Mouse (Mus musculus) embryonic facial prominence, embryonic 13.5 days (tissue): ENCODE data around the gene Cfap58. TPM values are rescaled to one million over a fixed set of nuclear protein-coding genes. Genes with fewer than 3 reads are reported as not detected.

Source experiments
- ATAC-seq: fragments of 200-750 bp; cut with Nextera tagmentation; 2 replicates; pipeline ENCODE4 v1.8.0; 2017; ENCODE audit warnings: low read depth; ENCODE audit not compliant: insufficient number of reproducible peaks, insufficient read depth, low FRiP score, low TSS enrichment
- H3K27ac ChIP-seq: fragments of 300-500 bp; sonication (generic); 2 replicates; pipeline ENCODE4 v1.5.1; 2015; ENCODE audit warnings: moderate library complexity, mild to moderate bottlenecking, inconsistent platforms
- H3K27me3 ChIP-seq: fragments of 300-500 bp; sonication (generic); 2 replicates; pipeline ENCODE4 v1.6.1; 2015; ENCODE audit warnings: mild to moderate bottlenecking, inconsistent platforms
- H3K36me3 ChIP-seq: fragments of 300-500 bp; sonication (generic); 2 replicates; pipeline ENCODE4 v1.6.1; 2015; ENCODE audit warnings: mild to moderate bottlenecking, inconsistent platforms
- H3K4me1 ChIP-seq: fragments of 300-500 bp; sonication (generic); 2 replicates; pipeline ENCODE4 v1.6.1; 2015; ENCODE audit warnings: inconsistent platforms
- H3K4me2 ChIP-seq: fragments of 300-500 bp; sonication (generic); 2 replicates; pipeline ENCODE4 v1.6.1; 2015; ENCODE audit warnings: moderate library complexity, mild to moderate bottlenecking, inconsistent platforms
- H3K4me3 ChIP-seq: fragments of 300-500 bp; sonication (generic); 2 replicates; pipeline ENCODE4 v1.5.1; 2015; ENCODE audit warnings: mild to moderate bottlenecking, inconsistent platforms
- H3K9ac ChIP-seq: fragments of 300-500 bp; sonication (generic); 2 replicates; pipeline ENCODE4 v1.6.1; 2015; ENCODE audit warnings: mild to moderate bottlenecking, inconsistent platforms
- H3K9me3 ChIP-seq: fragments of 300-500 bp; sonication (generic); 2 replicates; pipeline ENCODE4 v1.6.1; 2016; ENCODE audit warnings: inconsistent platforms
- WGBS: fragments of 180-500 bp; shearing (Covaris S2); methylation state at CpG from one replicate; pipeline ENCODE4 v1.1.7; 2015; ENCODE audit warnings: mixed read lengths; 5-methylcytosine and 5-hydroxymethylcytosine counted together
- polyA plus RNA-seq: library from polyadenylated mRNA; unstranded; fragments of >200 nt; fragmentation: Nextera tagmentation; extraction: Ambion mirVana; gene quantifications from 2 replicates; pipeline ENCODE4 v1.2.1, GENCODE M21; 2015

Cfap58 gene
- polyA plus RNA-seq, 1 experiment from 2014 or later: 0.17 TPM

DNA sequence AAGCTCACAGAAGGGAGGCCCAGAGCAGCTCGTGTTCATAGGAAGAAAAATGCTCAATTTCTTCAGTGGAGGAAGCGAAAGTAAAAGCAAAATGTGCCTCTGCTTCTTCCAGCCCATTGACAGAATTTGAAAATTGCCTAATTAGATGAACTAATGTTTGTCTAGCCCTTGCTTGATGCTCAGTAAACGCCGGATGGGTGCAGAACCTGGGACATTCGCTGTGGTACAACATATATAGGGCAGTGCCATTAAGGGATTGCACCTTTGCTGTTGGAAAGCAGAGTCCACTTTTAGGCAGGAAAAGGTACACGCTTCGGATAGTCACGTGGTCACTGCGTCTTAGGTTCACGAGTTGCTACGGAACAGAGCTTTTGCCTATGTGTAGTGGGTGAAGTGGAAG is 985 bp upstream of the Cfap58 start:
- peaks cover 25% of the 10 kb centered on the region for H3K27me3 ChIP-seq
- no peak overlapping the region for H3K4me3 ChIP-seq
- H3K4me2 ChIP-seq: no peak overlapping the region
- ATAC-seq: no peak
- H3K4me1 ChIP-seq: peaks cover 10% of the 10 kb centered on the region
- no peak overlapping the region for H3K9ac ChIP-seq
- no peaks in the 10 kb centered on the region for H3K36me3 ChIP-seq
- WGBS: 87% methylated on average over 11 of the region's 11 CpGs
- no peaks in the 10 kb centered on the region for H3K9me3 ChIP-seq
- H3K27ac ChIP-seq: no peak overlapping the region

DNA sequence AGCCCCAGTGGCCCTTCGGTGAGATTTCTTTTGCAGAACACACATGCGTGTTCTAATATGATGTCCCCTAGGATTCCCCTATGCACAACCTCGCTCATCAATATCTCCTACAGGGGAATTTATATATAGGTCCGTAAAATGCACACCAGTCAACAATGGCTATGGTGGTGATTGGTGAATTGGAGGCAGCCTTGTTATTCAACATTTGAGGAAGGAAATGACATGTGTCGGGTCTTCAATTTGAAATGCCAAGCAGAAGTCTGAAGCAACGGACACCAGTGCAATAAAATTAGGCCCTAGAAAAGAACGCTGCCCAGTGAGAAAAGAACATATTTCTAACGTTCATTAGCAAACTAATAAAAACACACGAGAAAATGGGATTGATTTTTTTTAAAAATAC is 537 bp upstream of the Cfap58 start:
- no peak overlapping the region for H3K9ac ChIP-seq
- no peak overlapping the region for H3K27ac ChIP-seq
- 65% methylated on average over 9 of the region's 9 CpGs for WGBS
- H3K27me3 ChIP-seq: peaks cover 25% of the 10 kb centered on the region
- H3K4me2 ChIP-seq: peak overlapping the region; percentile 79
- H3K36me3 ChIP-seq: no peaks in the 10 kb centered on the region
- H3K4me1 ChIP-seq: peaks cover 10% of the 10 kb centered on the region
- H3K4me3 ChIP-seq: no peak overlapping the region
- H3K9me3 ChIP-seq: no peaks in the 10 kb centered on the region
- no peak for ATAC-seq

DNA sequence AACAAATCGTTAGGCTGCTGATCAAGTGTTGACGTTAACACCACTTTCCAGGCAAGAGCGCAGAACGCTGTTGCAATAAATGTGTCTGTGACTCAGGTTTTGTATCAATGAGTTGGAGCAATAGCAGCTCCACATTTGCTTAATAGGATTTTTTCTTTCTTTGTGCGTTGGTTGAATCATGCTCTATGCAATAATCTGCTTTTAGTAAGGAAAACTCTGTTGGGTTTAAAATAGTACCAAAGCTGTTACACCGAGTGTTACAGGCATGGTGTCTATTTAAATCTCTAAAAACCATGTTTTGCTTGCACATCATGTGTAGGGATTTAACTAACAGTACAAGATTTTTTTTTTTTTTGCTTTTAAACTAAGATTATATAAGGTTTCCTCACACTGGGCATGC is 1.9 kb downstream of the Cfap58 start:
- Histone ChIP-seq H3K4me2 (no peak overlapping the region), H3K4me1 (peaks cover 10% of the 10 kb centered on the region), H3K27ac (no peak overlapping the region), H3K27me3 (peaks cover 25% of the 10 kb centered on the region), H3K9me3 (no peaks in the 10 kb centered on the region), H3K4me3 (no peak overlapping the region), H3K9ac (no peak overlapping the region), H3K36me3 (no peaks in the 10 kb centered on the region)
- 83% methylated on average over 6 of the region's 6 CpGs for WGBS
- no peak for ATAC-seq

DNA sequence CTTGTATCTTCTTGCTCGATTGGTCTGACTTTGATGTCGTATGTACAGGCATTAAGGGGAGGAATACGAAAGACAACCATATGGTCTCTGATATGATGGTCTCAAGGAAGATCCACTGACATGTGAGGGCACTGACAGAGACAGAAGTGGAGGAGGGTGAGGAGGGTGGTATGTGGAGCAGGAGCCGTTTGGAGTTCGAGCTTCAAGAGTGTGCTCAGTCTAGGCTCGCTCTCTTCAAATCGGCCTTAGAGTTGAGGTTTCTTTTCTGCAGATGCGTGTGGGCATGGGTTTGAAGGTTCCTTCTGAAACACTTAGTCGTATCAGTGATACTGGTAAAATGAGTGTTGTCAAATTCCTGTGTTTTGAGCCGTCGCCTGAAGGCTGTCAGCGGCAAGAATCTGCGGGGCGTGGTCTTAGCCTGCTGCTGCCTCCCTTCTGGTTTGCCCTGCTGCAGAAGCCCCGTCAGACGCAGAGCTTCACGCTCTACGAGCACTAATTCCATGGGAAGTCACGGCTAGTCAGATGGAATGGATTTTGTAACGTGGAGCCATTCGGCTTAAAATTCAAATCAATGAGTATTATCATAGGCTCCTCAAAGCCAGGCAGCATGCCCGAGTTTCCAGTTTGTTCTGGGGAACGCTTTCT is 9.5 kb downstream of the Cfap58 start:
- 0 out of 2 replicates have a peak, but pooled peaks cover 10% of the 10 kb centered on the region for H3K4me1 ChIP-seq
- 30% methylated on average over 23 of the region's 23 CpGs for WGBS
- no peak overlapping the region for H3K27ac ChIP-seq
- H3K4me3 ChIP-seq: no peak overlapping the region; the same call in 1 of the 2 replicates
- H3K36me3 ChIP-seq: no peaks in the 10 kb centered on the region
- 0 out of 2 replicates have a peak, but pooled peaks have one; percentile 59 for ATAC-seq
- H3K9me3 ChIP-seq: no peaks in the 10 kb centered on the region
- peak overlapping the region; percentile 47 for H3K4me2 ChIP-seq
- no peak overlapping the region for H3K9ac ChIP-seq
- peaks cover 3% of the 10 kb centered on the region; the same call in 1 of the 2 replicates for H3K27me3 ChIP-seq

DNA sequence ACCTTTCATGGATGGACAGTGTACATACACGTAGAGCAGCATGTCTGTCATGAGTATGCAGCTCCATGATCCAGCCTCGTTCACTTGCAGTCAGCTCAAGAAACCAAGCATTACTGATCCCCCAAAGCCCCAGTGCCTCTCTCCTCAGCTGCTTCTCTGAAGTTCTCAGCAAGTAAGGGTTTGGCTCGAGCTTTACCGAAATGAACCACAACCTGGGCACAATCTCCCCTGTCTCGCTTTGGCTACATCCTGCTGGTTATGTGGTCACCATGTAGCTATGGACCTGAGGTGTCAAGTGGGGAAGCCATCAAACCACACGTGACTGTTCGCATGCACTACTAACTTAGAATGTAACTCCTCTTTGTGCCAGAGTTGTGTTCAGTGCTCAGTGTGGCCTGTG is 13.5 kb downstream of the Cfap58 start:
- no peaks in the 10 kb centered on the region for H3K9me3 ChIP-seq
- peaks cover 3% of the 10 kb centered on the region; the same call in 1 of the 2 replicates for H3K27me3 ChIP-seq
- no peak overlapping the region for H3K27ac ChIP-seq
- H3K9ac ChIP-seq: no peak overlapping the region
- H3K4me2 ChIP-seq: no peak overlapping the region
- WGBS: 85% methylated on average over 7 of the region's 7 CpGs
- H3K4me1 ChIP-seq: 0 out of 2 replicates have a peak, but pooled peaks cover 10% of the 10 kb centered on the region
- no peak overlapping the region for H3K4me3 ChIP-seq
- H3K36me3 ChIP-seq: no peaks in the 10 kb centered on the region
- no peak for ATAC-seq

DNA sequence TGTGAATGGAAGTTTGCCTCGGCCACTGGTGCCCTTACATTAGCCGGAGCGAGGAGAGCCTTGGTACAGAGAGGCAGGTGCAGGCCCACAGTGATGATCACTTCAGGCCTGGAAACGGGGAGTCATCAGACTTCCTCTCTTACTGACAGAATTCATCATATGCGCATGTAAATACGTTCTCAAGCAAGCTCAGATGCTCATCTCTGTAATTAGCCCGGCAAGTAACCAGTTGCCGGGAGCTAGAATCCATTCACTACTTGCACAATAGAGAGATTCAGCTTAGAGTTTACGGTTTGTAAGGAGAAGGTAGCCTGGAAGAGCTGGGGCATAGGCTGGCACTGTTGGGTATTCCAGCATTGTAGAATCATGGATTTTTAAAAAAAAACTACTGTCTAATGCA is 15.7 kb downstream of the Cfap58 start:
- no peak for ATAC-seq
- Histone ChIP-seq H3K9ac (no peak overlapping the region), H3K9me3 (no peaks in the 10 kb centered on the region), H3K27me3 (peaks cover 3% of the 10 kb centered on the region; the same call in 1 of the 2 replicates), H3K36me3 (no peaks in the 10 kb centered on the region), H3K4me1 (no peaks in the 10 kb centered on the region), H3K27ac (no peak overlapping the region), H3K4me2 (no peak overlapping the region), H3K4me3 (no peak overlapping the region)
- WGBS: 66% methylated on average over 9 of the region's 9 CpGs

DNA sequence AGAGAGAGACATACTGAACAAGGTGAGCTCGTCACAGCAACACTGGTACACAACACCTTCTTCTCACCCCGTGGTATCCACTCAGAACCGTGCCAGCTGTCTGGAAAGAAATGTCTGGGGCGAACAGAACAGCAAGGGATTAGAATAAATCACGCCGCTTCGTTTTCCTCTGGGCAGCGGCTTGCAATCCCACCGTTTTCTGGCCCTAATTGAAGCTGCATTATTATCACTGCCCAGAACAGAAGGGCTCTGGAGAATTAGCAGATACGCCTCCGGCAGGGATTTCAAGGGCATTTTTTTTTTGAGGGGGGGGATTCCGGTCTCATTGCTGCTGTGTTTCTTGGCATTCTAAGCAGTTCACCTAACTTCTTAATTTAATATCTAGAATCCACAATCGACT is 20.7 kb downstream of the Cfap58 start:
- Histone ChIP-seq H3K4me1 (no peaks in the 10 kb centered on the region), H3K9me3 (no peaks in the 10 kb centered on the region), H3K27me3 (peaks cover 3% of the 10 kb centered on the region; the same call in 1 of the 2 replicates), H3K4me2 (no peak overlapping the region), H3K36me3 (no peaks in the 10 kb centered on the region), H3K9ac (no peak overlapping the region), H3K4me3 (no peak overlapping the region), H3K27ac (no peak overlapping the region)
- ATAC-seq: no peak
- 65% methylated on average over 13 of the region's 13 CpGs for WGBS

DNA sequence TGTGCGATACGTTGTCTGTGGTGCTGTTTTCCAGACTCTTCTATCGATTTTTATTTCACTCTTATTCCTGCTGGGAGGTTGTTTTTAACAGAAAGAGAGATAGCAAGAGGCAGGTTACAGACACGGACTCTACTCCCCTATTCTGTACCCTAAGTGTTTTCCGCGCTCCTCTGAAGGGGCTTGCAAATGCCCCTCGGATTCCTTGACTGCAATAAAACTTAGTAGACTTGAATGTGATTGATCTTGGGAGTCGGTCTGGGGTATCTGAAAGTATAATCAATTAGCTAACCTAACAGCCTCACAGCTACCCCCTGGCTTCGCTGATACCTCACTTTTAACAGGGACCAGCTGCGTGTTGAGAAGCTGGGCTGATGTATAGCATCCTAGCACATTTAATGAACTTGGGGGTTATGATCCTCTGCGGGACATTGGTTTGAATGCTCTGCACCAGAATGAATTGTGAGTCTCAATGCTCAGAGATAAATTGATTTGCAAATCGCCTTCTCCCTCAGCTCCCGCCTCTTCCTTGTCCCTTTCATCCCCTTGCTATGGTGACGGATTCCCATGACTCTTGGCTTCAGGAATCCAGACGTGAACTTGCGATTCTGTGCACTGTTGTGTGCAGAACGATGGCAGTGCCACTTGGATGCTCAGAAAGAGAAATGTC is 31.7 kb downstream of the Cfap58 start:
- Histone ChIP-seq H3K27ac (no peak overlapping the region), H3K4me3 (no peak overlapping the region), H3K9me3 (no peaks in the 10 kb centered on the region), H3K36me3 (no peaks in the 10 kb centered on the region), H3K4me2 (no peak overlapping the region), H3K27me3 (no peaks in the 10 kb centered on the region), H3K9ac (no peak overlapping the region), H3K4me1 (no peaks in the 10 kb centered on the region)
- WGBS: 73% methylated on average over 17 of the region's 17 CpGs
- no peak for ATAC-seq

DNA sequence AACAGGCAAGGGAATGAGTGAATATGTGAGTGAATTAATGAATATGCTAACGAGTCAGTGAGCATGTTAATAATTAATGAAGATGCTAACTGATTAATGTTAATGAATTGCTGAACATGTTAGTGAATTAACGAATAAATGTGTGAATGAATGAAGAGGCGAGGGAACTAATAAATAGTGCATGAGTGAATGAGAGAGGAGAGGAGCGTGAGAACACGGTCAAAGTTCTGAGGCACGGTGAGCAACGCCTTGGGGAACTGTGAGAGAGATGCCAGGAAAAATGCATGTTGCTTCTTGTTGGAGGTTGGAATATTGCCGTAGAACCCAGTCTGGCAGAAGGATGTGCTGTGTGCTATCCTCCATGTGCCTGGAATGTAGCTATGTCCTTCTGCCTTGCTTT is 33.6 kb downstream of the Cfap58 start:
- Histone ChIP-seq H3K36me3 (no peaks in the 10 kb centered on the region), H3K27ac (no peak overlapping the region), H3K9me3 (no peaks in the 10 kb centered on the region), H3K4me3 (no peak overlapping the region), H3K4me2 (no peak overlapping the region), H3K4me1 (no peaks in the 10 kb centered on the region), H3K9ac (no peak overlapping the region), H3K27me3 (no peaks in the 10 kb centered on the region)
- ATAC-seq: no peak
- 79% methylated on average over 8 of the region's 8 CpGs for WGBS

DNA sequence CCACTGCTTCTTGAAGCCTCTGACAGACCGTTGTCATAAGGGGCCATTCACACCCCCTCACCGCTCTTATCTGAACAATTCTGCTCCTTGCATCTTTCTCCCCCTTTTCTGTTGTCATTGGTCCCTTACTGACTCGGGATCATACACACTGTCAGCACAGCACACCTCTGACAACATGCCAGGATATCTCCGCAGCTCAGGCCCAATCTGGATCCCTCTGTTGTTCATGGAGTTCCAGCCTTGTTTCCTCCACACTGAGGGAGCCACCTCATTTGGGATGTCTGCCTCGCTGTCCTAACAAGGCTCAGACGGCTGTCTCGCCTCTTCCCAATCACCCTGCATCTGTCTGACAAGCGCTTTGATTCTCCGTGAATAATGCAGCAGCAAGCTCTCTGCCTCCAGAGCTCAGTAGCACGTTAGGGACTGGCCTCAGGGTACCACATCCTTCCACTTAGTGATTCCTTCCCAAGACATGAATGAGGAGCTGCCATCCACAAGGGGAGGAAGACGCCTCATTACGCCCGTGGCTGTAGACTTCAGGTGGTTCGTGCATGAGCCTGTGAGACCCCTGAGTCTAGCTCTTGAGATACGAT is 40.7 kb downstream of the Cfap58 start:
- WGBS: 58% methylated on average over 15 of the region's 15 CpGs
- Histone ChIP-seq H3K27ac (no peak overlapping the region), H3K4me3 (no peak overlapping the region), H3K9ac (no peak overlapping the region), H3K9me3 (no peaks in the 10 kb centered on the region), H3K27me3 (no peaks in the 10 kb centered on the region), H3K4me1 (no peaks in the 10 kb centered on the region), H3K36me3 (no peaks in the 10 kb centered on the region), H3K4me2 (no peak overlapping the region)
- no peak for ATAC-seq

DNA sequence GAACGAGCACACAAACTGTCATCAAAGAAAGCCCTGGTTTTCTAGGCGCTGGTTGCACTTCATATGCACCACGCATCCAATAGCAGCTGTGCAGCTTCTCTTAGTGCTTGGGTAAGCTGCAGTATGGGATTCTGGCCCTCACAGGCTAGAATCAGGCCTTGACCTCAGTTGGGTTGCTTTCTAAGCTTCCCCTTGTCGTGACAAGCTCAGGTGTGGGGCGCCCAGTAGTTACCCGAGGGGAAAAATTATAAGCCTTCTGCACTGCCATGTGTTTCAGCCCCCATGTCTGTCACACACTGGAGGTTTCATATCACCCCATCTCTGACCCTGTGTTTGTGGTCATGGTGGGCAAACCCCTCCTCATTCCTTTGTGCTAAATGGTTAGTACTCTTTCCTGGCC is 42.0 kb downstream of the Cfap58 start:
- Histone ChIP-seq H3K9ac (no peak overlapping the region), H3K4me2 (no peak overlapping the region), H3K36me3 (no peaks in the 10 kb centered on the region), H3K9me3 (no peaks in the 10 kb centered on the region), H3K27me3 (no peaks in the 10 kb centered on the region), H3K4me1 (no peaks in the 10 kb centered on the region), H3K4me3 (no peak overlapping the region), H3K27ac (no peak overlapping the region)
- no peak for ATAC-seq
- WGBS: 75% methylated on average over 6 of the region's 6 CpGs

DNA sequence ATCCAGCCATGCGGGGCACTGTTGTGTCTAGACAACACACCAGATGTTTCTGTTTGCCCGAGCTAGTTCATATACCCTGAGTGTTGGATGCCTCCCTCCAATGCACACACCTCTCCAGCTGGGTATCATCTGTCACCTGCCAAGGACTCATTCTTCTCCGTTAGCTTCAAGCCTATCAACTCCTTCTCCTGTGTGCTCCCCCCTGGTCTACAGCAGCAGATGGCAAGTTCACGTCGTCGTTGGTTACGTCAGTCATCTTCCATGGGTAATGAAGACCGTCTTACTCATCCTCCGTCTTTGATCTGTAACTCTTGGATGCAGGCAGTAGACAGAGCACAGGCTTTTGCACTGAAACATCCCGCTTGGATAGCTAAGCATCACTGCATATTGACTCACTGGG is 42.8 kb downstream of the Cfap58 start:
- ATAC-seq: no peak
- H3K9me3 ChIP-seq: no peaks in the 10 kb centered on the region
- H3K4me1 ChIP-seq: no peaks in the 10 kb centered on the region
- no peak overlapping the region for H3K4me3 ChIP-seq
- 69% methylated on average over 10 of the region's 10 CpGs for WGBS
- H3K9ac ChIP-seq: no peak overlapping the region
- H3K27me3 ChIP-seq: 0 out of 2 replicates have a peak, but pooled peaks cover under 1% of the 10 kb centered on the region
- H3K36me3 ChIP-seq: no peaks in the 10 kb centered on the region
- no peak overlapping the region for H3K4me2 ChIP-seq
- no peak overlapping the region for H3K27ac ChIP-seq
